Mouse (Mus musculus) megakaryocyte, embryonic 14.5 days (primary cell): ENCODE measurements around the gene Gsn. TPM values are rescaled to one million over a fixed set of nuclear protein-coding genes. Genes with fewer than 3 reads are reported as not detected.

Experiments
- H3K27me3 ChIP-seq: replicated peaks from 2 replicates; pipeline ENCODE3; 2012; ENCODE audit warnings: inconsistent platforms
- H3K36me3 ChIP-seq: replicated peaks from 2 replicates; pipeline ENCODE3; 2012; ENCODE audit warnings: low read length, inconsistent platforms, mixed read lengths
- H3K4me1 ChIP-seq: 2 replicates; pipeline ENCODE4 v1.6.1; 2012; ENCODE audit warnings: inconsistent platforms
- H3K4me3 ChIP-seq: replicated peaks from 2 replicates; pipeline ENCODE3; 2012; ENCODE audit warnings: moderate library complexity, mild to moderate bottlenecking, inconsistent platforms
- H3K9me3 ChIP-seq: 2 replicates; pipeline ENCODE4 v1.6.1; 2012; ENCODE audit warnings: inconsistent platforms
- FLI1 ChIP-seq: IDR thresholded peaks from 2 replicates; pipeline ENCODE4 v1.6.1; 2012; ENCODE audit warnings: low read length, inconsistent platforms, mixed read lengths
- GATA1 ChIP-seq: IDR thresholded peaks from 3 replicates; pipeline ENCODE4 v1.6.1; 2012; ENCODE audit warnings: mixed read lengths, low read length, inconsistent platforms, borderline replicate concordance
- polyA plus RNA-seq: library from polyadenylated mRNA; stranded (reverse); fragments of >175 nt; gene quantifications from 2 replicates; pipeline ENCODE4 v1.2.3, GENCODE M21; 2012; ENCODE audit warnings: low replicate concordance; ENCODE audit not compliant: insufficient read depth

Gsn gene
- polyA plus RNA-seq, 1 experiment, result 422 TPM

DNA sequence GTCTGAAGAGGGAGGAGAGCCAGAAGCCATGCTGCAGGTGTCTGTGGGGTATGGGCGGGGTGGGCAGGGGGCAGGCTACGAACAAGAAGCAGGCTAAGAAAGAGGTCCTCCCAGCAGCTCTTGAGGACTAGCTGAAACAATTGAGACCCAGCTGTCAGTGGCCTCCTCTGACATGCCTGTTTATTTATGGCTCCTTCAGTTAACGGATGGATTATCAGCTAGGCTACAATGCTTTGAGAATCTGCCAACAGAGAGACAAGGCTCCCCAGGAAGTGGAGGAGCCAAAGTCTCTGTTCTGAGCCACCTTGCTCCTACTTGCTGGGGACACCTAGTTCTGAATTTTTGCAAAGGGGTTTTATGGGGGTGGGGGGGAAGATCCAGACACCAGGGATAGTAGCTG is 36.5 kb downstream of the Gsn start:
- H3K36me3 ChIP-seq, result peaks cover 95% of the 10 kb centered on the region
- H3K4me3 ChIP-seq, result no peak overlapping the region
- no peaks in the 10 kb centered on the region for H3K9me3 ChIP-seq
- H3K27me3 ChIP-seq, result no peaks in the 10 kb centered on the region
- no peak for TF ChIP-seq FLI1
- no peak for TF ChIP-seq GATA1
- H3K4me1 ChIP-seq, result peaks cover 33% of the 10 kb centered on the region

DNA sequence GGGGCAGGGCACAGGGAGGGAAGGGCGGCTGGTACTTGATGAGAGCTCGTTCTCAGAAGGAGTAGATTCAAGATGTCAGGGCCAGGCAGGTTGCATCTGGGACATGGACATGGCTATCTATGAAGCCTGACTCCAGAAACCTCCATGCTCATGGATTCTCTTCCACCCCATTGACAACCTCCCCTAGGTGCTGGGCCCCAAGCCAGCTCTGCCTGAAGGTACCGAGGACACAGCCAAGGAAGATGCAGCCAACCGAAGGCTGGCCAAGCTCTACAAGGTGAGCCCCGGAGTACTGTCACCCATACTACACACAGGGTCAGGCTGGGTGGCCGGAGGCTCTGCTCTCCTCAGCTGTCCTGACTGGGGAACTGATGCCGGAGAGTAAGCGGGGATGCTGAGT is 37.1 kb downstream of the Gsn start:
- H3K27me3 ChIP-seq, result no peaks in the 10 kb centered on the region
- H3K4me1 ChIP-seq, result peaks cover 38% of the 10 kb centered on the region
- TF ChIP-seq GATA1 (no peak), FLI1 (no peak)
- H3K4me3 ChIP-seq, result no peak overlapping the region
- no peaks in the 10 kb centered on the region for H3K9me3 ChIP-seq
- peaks cover 98% of the 10 kb centered on the region for H3K36me3 ChIP-seq

DNA sequence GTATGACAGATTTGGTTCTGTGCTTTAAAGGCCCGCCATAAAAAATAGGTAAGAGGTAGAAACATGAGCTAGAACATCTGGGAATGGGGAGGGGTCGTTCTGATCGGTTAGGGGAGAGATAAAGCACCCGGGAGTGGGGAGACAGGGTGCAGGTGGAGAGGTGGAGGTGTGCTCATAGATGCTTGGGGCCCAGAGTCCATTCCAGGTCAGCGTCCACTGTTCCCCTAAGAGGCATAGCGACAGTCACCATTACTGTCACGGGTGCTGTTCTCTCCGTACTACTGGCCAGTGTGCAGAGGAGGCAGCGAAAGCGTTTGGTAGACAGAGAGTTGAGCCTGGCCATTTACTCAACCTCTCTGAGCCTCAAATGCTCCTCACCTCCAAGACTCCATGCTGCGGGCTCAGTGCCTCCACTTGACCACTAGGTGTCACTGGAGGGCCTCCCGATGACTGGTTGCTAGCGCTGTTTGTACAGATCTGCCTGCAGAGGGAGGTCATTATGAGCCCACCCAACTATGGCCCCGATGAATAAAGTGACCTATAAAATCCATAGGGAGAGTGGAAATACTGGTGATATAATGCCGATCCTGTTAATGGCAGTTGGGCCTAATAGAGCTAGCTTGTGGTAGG is 41.6 kb downstream of the Gsn start:
- Histone ChIP-seq H3K4me1 (peaks cover 31% of the 10 kb centered on the region), H3K9me3 (no peaks in the 10 kb centered on the region), H3K4me3 (no peak overlapping the region), H3K36me3 (peaks cover 99% of the 10 kb centered on the region), H3K27me3 (no peaks in the 10 kb centered on the region)
- TF ChIP-seq GATA1 (no peak), FLI1 (no peak)

DNA sequence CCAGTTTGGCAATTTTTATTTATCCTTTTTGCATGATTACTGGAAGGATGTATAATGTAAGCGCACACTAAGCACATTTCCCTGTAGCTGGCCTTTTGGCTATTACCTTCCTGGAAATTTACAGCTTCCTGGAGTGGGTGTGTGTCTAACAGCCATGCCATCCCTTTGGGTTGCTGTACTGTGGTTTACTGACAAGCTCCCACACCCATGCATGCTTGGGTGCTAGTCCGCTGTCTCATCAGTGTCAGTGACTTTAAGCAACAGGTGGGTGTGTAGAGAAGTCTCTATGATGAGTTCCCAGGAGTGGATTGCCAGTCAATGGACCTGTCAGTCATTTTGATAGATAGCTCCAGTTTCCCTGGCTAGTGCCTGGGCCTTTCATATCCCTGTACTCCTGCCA is 43.3 kb downstream of the Gsn start:
- peaks cover 31% of the 10 kb centered on the region for H3K4me1 ChIP-seq
- H3K4me3 ChIP-seq, result no peak overlapping the region
- H3K36me3 ChIP-seq, result peaks cover 99% of the 10 kb centered on the region
- no peaks in the 10 kb centered on the region for H3K9me3 ChIP-seq
- TF ChIP-seq FLI1, result no peak
- no peak for TF ChIP-seq GATA1
- H3K27me3 ChIP-seq, result peaks cover 2% of the 10 kb centered on the region

DNA sequence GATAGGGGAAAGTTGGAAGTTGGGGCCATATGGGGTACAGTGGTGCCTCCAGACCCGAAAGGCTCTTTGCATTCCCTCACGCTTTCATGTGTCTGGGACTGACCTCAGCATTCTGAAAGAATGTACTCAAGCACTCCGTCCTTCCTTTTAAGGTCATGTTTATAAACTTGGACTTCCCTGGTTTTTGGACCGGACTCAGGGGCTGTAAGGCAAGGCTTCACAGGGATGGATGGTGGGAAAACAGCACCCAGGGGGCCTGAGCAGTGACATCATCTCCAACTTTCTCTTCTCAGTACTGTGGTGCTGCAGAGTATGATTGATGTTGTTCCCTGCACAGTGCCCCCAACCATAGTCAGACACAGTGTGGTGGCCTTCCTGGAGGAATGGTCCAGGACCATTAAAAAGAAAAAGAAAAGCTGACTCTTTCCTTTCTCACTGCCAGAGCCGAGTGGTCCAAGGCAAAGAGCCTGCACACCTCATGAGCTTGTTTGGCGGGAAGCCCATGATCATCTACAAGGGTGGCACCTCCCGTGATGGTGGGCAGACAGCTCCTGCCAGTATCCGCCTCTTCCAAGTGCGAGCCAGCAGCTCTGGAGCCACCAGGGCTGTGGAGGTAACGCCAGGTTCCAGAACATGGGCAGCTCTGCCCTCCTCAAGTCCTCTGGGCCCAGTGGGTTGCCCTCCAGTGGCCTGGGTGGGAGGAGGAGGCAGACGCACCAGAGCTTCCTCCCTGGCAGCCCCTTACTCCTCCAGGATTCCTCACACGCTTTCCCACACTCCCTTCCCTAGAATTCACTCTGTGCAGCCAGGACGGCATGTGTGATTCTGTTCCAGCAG is 46.1 kb downstream of the Gsn start:
- Histone ChIP-seq H3K36me3 (peaks cover 99% of the 10 kb centered on the region), H3K4me3 (no peak overlapping the region), H3K9me3 (no peaks in the 10 kb centered on the region), H3K27me3 (peaks cover 2% of the 10 kb centered on the region), H3K4me1 (peaks cover 27% of the 10 kb centered on the region)
- TF ChIP-seq GATA1, result no peak
- TF ChIP-seq FLI1, result no peak

DNA sequence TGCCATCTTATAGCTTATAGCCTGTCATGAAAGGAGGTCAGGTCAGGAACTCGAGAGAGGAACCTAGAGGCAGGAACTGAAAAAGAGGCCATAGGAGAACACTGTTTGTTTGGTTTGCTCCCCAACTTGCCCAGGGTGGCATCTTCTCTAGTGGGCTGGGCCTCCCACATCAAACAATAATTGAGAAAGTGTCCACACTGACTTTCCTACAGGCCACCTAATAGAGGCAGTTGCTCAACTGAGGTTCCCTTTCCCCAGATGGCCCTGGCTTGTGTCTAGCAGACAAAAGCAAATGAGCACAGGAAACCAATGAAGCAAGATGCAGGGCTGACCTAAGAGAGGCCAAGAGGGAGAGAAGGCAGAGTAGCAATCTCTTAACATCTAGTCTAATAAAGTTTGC is 52.0 kb downstream of the Gsn start:
- H3K4me3 ChIP-seq, result no peak overlapping the region
- no peak for TF ChIP-seq FLI1
- H3K27me3 ChIP-seq, result peaks cover 2% of the 10 kb centered on the region
- H3K4me1 ChIP-seq, result peaks cover 8% of the 10 kb centered on the region
- H3K9me3 ChIP-seq, result peaks cover 21% of the 10 kb centered on the region
- peaks cover 99% of the 10 kb centered on the region for H3K36me3 ChIP-seq

DNA sequence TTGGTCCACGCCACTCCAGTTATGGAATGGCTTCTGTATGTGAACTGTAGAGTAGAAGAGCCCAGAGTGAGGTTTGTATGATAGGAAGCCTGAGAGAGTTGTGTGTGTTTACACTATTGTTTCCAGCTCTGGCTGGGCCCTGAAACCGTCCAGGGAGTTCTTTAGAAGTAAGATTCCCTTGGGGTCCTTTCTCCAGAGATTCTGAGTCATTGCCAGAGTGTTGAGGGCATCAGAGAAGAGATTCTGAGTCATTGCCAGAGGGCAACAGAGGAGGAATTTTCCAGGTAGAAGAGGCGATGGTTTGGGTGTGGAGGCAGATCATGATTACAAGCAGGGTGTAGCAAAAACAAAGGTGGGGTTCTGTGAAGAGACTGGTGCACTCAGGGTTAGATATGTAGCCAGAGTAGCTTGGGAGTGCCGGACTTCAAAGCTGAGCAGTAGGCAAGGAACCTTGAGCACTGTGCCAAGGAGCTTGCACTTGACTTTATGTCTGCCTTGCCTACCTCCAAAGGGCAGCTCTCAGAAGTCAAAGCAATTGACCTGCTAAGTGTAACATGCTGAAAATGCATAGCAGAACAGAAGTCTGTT is 53.8 kb downstream of the Gsn start:
- Histone ChIP-seq H3K4me3 (no peak overlapping the region), H3K27me3 (no peaks in the 10 kb centered on the region), H3K9me3 (peaks cover 21% of the 10 kb centered on the region), H3K36me3 (peaks cover 99% of the 10 kb centered on the region), H3K4me1 (peaks cover 19% of the 10 kb centered on the region)
- no peak for TF ChIP-seq FLI1
- TF ChIP-seq GATA1, result no peak

DNA sequence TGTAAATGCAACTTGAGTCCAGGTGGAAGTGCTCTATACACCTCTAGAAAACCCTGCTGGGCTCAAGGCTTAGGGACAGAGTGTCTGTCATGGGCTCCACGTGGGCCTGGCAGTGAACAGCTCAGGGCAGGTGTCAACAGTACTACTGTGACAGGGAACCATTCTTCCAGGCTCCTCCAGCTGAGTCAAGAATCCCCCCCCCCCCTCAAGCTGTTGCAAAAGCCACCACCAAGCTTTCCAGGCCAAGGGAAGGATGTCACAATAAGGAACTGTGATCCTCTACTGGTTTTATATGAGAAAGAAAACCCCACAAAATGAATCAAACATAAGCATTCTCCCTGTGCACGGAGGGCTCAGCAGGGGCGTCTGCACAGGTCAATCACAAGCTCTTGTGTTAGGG is 58.1 kb downstream of the Gsn start:
- Histone ChIP-seq H3K4me1 (peaks cover 62% of the 10 kb centered on the region), H3K36me3 (peaks cover 99% of the 10 kb centered on the region)
- TF ChIP-seq FLI1 (no peak), GATA1 (no peak)

DNA sequence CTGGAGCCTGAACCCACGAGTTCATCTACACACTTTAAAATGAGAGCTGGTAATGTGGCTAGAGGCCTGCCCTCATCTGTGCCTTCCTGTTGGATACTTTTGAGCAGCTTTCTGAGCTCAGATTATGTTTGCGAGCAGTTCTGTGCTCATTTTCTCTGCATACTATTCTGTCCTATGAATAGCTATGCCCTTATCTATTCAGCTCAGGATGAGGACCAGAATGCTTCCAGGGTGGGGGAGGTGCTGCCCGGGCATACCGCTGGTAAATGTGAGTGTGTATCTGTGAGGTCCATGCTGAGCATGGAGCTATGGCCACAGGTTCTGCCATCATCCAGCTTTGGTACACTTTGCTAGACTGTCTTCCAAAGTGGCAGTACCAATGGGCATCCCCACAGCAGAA is 61.4 kb downstream of the Gsn start:
- H3K9me3 ChIP-seq, result no peaks in the 10 kb centered on the region
- H3K4me1 ChIP-seq, result peaks cover 89% of the 10 kb centered on the region
- TF ChIP-seq FLI1 (no peak), GATA1 (no peak)
- peaks cover 99% of the 10 kb centered on the region for H3K36me3 ChIP-seq
- no peaks in the 10 kb centered on the region for H3K27me3 ChIP-seq
- H3K4me3 ChIP-seq, result peak overlapping the region; percentile 64

More for the DNA sequence above, 58.1 kb downstream of the Gsn start:
- peaks cover 16% of the 10 kb centered on the region for H3K9me3 ChIP-seq
- H3K27me3 ChIP-seq, result no peaks in the 10 kb centered on the region
- H3K4me3 ChIP-seq, result no peak overlapping the region

DNA sequence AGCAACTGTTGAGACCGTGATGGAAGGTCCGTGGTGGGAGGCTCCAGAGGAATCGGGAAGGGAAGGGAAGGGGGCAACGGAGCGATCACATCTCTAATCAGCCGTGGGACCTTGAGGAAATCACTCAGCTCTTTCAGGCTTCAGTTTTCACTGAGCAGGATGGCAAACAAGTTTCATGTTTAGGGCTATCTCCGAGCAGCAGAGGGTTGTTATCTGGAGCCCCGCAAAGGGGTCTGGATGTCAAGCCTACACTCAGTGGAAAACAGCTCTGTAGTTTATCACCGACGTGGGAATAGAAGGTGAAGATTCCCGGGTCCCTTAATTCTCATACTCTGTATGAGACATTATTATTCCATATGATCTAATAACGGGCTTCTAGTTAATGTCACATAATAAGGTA is 62.2 kb downstream of the Gsn start:
- Histone ChIP-seq H3K4me3 (no peak overlapping the region), H3K9me3 (no peaks in the 10 kb centered on the region), H3K27me3 (no peaks in the 10 kb centered on the region), H3K4me1 (peaks cover 90% of the 10 kb centered on the region), H3K36me3 (peaks cover 100% of the 10 kb centered on the region)
- TF ChIP-seq GATA1, result no peak
- TF ChIP-seq FLI1, result no peak
